Mouse (Mus musculus) kidney, embryonic 16.5 days (tissue): Measurements from ENCODE around the gene Ess2. TPM values are rescaled to one million over a fixed set of nuclear protein-coding genes. Genes with fewer than 3 reads are reported as not detected.

ENCODE experiments used
- ATAC-seq: fragments of 200-750 bp; cut with Nextera tagmentation; 2 replicates; pipeline ENCODE4 v1.8.0; 2017; ENCODE audit warnings: moderate TSS enrichment; ENCODE audit not compliant: low FRiP score, low TSS enrichment
- H3K27ac ChIP-seq: fragments of 300-500 bp; sonication (generic); 2 replicates; pipeline ENCODE4 v1.5.1; 2014; ENCODE audit warnings: low read length
- H3K27me3 ChIP-seq: fragments of 300-500 bp; sonication (generic); 2 replicates; pipeline ENCODE4 v1.6.1; 2014; ENCODE audit warnings: low read length, control low read depth, mixed read lengths; ENCODE audit not compliant: insufficient read depth
- H3K36me3 ChIP-seq: fragments of 300-500 bp; sonication (generic); 2 replicates; pipeline ENCODE4 v1.6.1; 2014; ENCODE audit warnings: low read length, control low read depth, mixed read lengths; ENCODE audit not compliant: insufficient read depth
- H3K4me1 ChIP-seq: fragments of 300-500 bp; sonication (generic); 2 replicates; pipeline ENCODE4 v1.6.1; 2014; ENCODE audit warnings: low read length, control low read depth, mixed read lengths; ENCODE audit not compliant: insufficient read depth
- H3K4me2 ChIP-seq: fragments of 300-500 bp; sonication (generic); replicated peaks from 2 replicates; pipeline ENCODE4 v1.6.1; 2014; ENCODE audit warnings: low read depth, low read length
- H3K4me3 ChIP-seq: fragments of 300-500 bp; sonication (generic); 2 replicates; pipeline ENCODE4 v1.5.1; 2014; ENCODE audit warnings: mild to moderate bottlenecking, low read length
- H3K9ac ChIP-seq: fragments of 300-500 bp; sonication (generic); replicated peaks from 2 replicates; pipeline ENCODE4 v1.6.1; 2014; ENCODE audit warnings: low read length
- H3K9me3 ChIP-seq: fragments of 300-500 bp; sonication (generic); 2 replicates; pipeline ENCODE4 v1.6.1; 2016; ENCODE audit warnings: low read length, control low read depth
- WGBS: fragments of 180-500 bp; shearing (Covaris S2); extraction: QIAGEN DNeasy Blood & Tissue Kit; methylation state at CpG from one replicate; pipeline ENCODE4 v1.1.7; 2014; 5-methylcytosine and 5-hydroxymethylcytosine counted together
- polyA plus RNA-seq: library from polyadenylated mRNA; unstranded; fragments of >200 nt; fragmentation: Nextera tagmentation; extraction: Ambion mirVana; gene quantifications from 2 replicates; pipeline ENCODE4 v1.2.1, GENCODE M21; 2015

The Ess2 gene
- polyA plus RNA-seq, 1 experiment from 2014 or later = 40.7 TPM

DNA sequence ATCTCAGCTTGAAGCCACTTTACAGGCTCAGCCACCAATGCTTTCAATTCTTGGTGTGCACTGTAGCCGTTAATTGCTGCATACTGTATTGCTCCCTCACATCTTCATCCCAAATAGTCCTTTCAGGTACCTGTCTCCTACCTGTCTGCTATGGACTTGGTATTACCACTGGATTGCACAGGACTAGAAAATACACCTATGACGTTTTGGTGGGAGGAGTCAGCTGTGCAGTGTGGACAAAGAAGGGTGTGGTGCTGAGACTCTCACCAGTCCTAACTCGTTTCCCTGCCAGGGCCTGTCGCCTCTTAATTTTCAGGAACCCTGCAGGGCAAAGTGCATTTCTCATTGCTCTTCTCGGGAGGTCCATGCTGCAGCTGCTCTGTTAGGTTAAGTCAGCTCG lies 45.4 kb downstream of the Ess2 start:
- Histone ChIP-seq H3K4me2 (no peak overlapping the region), H3K4me3 (no peak overlapping the region), H3K9me3 (no peaks in the 10 kb centered on the region), H3K36me3 (peaks cover 22% of the 10 kb centered on the region; the same call in 1 of the 2 replicates), H3K4me1 (peaks cover 9% of the 10 kb centered on the region; the same call in 1 of the 2 replicates), H3K27me3 (no peaks in the 10 kb centered on the region), H3K9ac (no peak overlapping the region), H3K27ac (no peak overlapping the region)
- 75% methylated on average over 6 of the region's 6 CpGs for WGBS
- peak; percentile 51; the same call in 1 of the 2 replicates for ATAC-seq

DNA sequence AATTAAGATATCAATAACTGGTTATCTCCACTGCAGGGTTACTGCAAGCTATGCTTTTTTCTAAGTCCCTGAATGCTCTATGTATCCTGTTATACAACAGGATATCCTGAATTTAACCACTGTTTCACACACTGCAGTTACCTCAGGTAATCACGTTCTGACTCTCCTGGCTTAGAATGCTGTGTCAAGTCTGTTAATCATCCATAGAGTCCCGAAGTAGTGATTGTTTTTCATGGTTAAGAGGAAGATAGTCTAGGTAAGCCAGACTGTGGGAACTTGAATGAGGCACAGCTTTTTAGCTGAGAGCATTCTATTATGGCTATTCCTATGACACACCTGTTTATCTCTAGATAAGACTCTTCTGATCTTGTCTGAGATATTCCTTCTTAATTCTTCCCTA lies 45.9 kb downstream of the Ess2 start:
- H3K4me2 ChIP-seq = no peak overlapping the region
- no peak overlapping the region for H3K9ac ChIP-seq
- H3K27me3 ChIP-seq = no peaks in the 10 kb centered on the region
- 63% methylated on average over 2 of the region's 2 CpGs for WGBS
- H3K9me3 ChIP-seq = no peaks in the 10 kb centered on the region
- H3K4me3 ChIP-seq = no peak overlapping the region
- peaks cover 9% of the 10 kb centered on the region; the same call in 1 of the 2 replicates for H3K4me1 ChIP-seq
- peaks cover 21% of the 10 kb centered on the region; the same call in 1 of the 2 replicates for H3K36me3 ChIP-seq
- ATAC-seq = peak; percentile 54; the same call in 1 of the 2 replicates
- no peak overlapping the region for H3K27ac ChIP-seq

DNA sequence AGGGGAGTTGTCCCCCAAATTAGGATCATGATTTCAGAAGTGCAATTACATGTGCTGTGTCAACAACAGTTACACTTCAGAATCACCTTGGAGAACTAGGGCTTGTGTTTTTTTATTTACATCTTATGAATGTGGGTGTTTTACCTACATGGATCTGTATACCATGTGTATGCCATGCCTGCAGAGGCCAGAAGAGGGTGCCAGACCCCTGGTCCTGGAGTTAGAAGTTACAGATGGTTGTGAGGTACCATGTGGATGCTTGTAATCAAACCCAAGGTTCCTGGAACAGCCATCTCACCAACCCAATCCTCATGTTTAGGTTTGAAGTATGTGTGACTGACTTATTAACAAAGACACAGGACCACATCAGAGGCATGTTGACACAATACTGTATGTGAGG lies 52.6 kb downstream of the Ess2 start:
- Histone ChIP-seq H3K4me1 (no peaks in the 10 kb centered on the region), H3K4me2 (no peak overlapping the region), H3K27me3 (no peaks in the 10 kb centered on the region), H3K4me3 (no peak overlapping the region), H3K27ac (no peak overlapping the region), H3K9ac (no peak overlapping the region), H3K9me3 (no peaks in the 10 kb centered on the region), H3K36me3 (peaks cover 47% of the 10 kb centered on the region)
- ATAC-seq = no peak

GRCm38 (mm10) chr16:17857157-17857556 lies 54.0 kb downstream of the Ess2 start:
- Histone ChIP-seq H3K27ac (no peak overlapping the region), H3K9me3 (no peaks in the 10 kb centered on the region), H3K4me1 (no peaks in the 10 kb centered on the region), H3K4me3 (no peak overlapping the region), H3K4me2 (no peak overlapping the region), H3K27me3 (no peaks in the 10 kb centered on the region), H3K36me3 (peaks cover 51% of the 10 kb centered on the region), H3K9ac (no peak overlapping the region)
- WGBS = 89% methylated on average over 7 of the region's 7 CpGs
- no peak for ATAC-seq

DNA sequence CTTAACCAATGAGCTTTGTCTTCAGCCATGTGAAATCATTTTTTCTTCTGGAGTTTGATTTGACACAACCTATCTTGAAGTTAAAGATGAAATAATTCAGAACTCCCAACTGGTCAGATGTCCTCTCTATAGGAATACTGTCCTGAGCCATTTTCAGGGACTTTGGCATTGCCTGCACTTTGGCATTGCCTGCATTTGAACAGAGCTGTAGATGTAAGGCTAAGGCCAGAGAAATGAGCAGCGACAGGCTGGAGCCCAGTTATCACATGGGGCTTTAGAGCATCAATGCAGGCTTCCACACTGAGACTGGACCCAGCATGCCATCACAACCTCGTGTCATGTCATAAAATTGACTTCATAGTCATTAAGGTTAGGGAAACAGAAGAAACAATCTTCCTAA lies 57.9 kb downstream of the Ess2 start:
- H3K36me3 ChIP-seq = peaks cover 61% of the 10 kb centered on the region
- H3K4me1 ChIP-seq = no peaks in the 10 kb centered on the region
- no peak overlapping the region for H3K27ac ChIP-seq
- H3K4me3 ChIP-seq = no peak overlapping the region
- H3K27me3 ChIP-seq = no peaks in the 10 kb centered on the region
- H3K9me3 ChIP-seq = no peaks in the 10 kb centered on the region
- WGBS = 91% methylated on average over 2 of the region's 2 CpGs
- H3K9ac ChIP-seq = no peak overlapping the region
- no peak overlapping the region for H3K4me2 ChIP-seq
- no peak for ATAC-seq

- no peaks in the 10 kb centered on the region for H3K4me1 ChIP-seq
- no peak overlapping the region for H3K4me2 ChIP-seq
- H3K9ac ChIP-seq = no peak overlapping the region
- peaks cover 51% of the 10 kb centered on the region for H3K36me3 ChIP-seq
- H3K9me3 ChIP-seq = no peaks in the 10 kb centered on the region
- no peak overlapping the region for H3K4me3 ChIP-seq
- no peak overlapping the region for H3K27ac ChIP-seq
- WGBS = 86% methylated on average over 1 of the region's 1 CpGs
- no peak for ATAC-seq
- no peaks in the 10 kb centered on the region for H3K27me3 ChIP-seq
These were observed 59.3 kb downstream of the Ess2 start for GRCm38 (mm10) chr16:17851860-17852259.

DNA sequence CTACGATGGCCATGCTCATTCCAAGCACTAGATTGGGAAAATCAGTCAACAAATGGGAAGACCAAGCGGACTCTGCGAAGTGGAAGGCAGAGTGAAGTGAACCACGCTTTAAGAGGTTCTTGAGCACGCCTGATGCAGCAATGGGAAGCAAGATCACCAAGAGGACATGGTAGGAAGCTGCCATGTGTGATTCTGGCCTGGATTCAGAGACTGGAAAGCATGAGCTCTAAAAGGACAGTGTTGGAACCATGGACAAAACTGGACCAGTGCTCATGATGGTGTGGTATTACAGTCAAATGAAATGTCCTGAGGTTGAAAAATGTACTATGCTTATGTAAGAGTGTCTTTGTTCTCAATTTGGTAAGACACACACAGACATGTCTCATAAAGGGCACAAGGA lies 59.8 kb downstream of the Ess2 start:
- Histone ChIP-seq H3K9me3 (no peaks in the 10 kb centered on the region), H3K9ac (no peak overlapping the region), H3K4me2 (no peak overlapping the region), H3K36me3 (peaks cover 51% of the 10 kb centered on the region), H3K27me3 (no peaks in the 10 kb centered on the region), H3K27ac (no peak overlapping the region), H3K4me1 (no peaks in the 10 kb centered on the region), H3K4me3 (no peak overlapping the region)
- ATAC-seq = no peak
- WGBS = 96% methylated on average over 5 of the region's 5 CpGs

Other genes with a start within 250 kb of the Ess2 start
- gene Med15, start 178.5 kb downstream of the Ess2 start, polyA plus RNA-seq = 44.1 and 56.1 TPM in 2 replicates
- gene Klhl22, start 151.7 kb downstream of the Ess2 start, polyA plus RNA-seq = 69.8 and 72.0 TPM in 2 replicates
- gene Scarf2, start 114.1 kb downstream of the Ess2 start, polyA plus RNA-seq = 8.1 and 8.9 TPM in 2 replicates
- gene B830017H08Rik, start 78.2 kb downstream of the Ess2 start, polyA plus RNA-seq = 0.09 TPM in 1 of 2 replicates, not detected in the other
- gene Car15, start 73.0 kb downstream of the Ess2 start, polyA plus RNA-seq = 35.7 and 48.6 TPM in 2 replicates
- gene Gm20518, start 19.7 kb downstream of the Ess2 start, polyA plus RNA-seq = 2.6 TPM in 2 replicates
- gene Tssk1, start 17.1 kb downstream of the Ess2 start, polyA plus RNA-seq = 0.09 TPM in 1 of 2 replicates, not detected in the other
- 103 and 107 TPM in 2 replicates for gene Dgcr2, start 12.8 kb downstream of the Ess2 start, polyA plus RNA-seq
- not detected in 2 replicates for gene Tssk2, start 12.7 kb downstream of the Ess2 start, polyA plus RNA-seq
- not detected in 2 replicates for gene Gsc2, start 3.7 kb upstream of the Ess2 start, polyA plus RNA-seq
- gene Slc25a1, start 16.9 kb upstream of the Ess2 start, polyA plus RNA-seq = 102 and 107 TPM in 2 replicates
- gene Vpreb2, start 69.1 kb upstream of the Ess2 start, polyA plus RNA-seq = not detected in 2 replicates
- 103 and 104 TPM in 2 replicates for gene Dgcr6, start 141.5 kb upstream of the Ess2 start, polyA plus RNA-seq
- 22.3 and 23.0 TPM in 2 replicates for gene Prodh, start 178.9 kb upstream of the Ess2 start, polyA plus RNA-seq
- gene Rtn4r, start 216.3 kb upstream of the Ess2 start, polyA plus RNA-seq = 1.0 and 3.4 TPM in 2 replicates